Mouse (Mus musculus) limb, embryonic 15.5 days (tissue): ENCODE measurements at regions not wholly inside any gene's neighbourhood (a gene's known extent, or its start where the extent isn't known, plus 50 kb on each side); places are given as distances from the start of the nearest gene placed in this dataset.

Experiments used
- ATAC-seq: fragments of 200-750 bp; cut with Nextera tagmentation; 2 replicates; pipeline ENCODE4 v1.8.0; 2017; ENCODE audit warnings: low read depth, moderate TSS enrichment; ENCODE audit not compliant: insufficient number of reproducible peaks, low FRiP score, low TSS enrichment
- H3K27ac ChIP-seq: fragments of 300-500 bp; sonication (generic); 2 replicates; pipeline ENCODE4 v1.5.1; 2015; ENCODE audit warnings: moderate library complexity, mild to moderate bottlenecking, inconsistent platforms
- H3K27me3 ChIP-seq: fragments of 300-500 bp; sonication (generic); 2 replicates; pipeline ENCODE4 v1.6.1; 2015; ENCODE audit warnings: inconsistent platforms
- H3K36me3 ChIP-seq: fragments of 300-500 bp; sonication (generic); 2 replicates; pipeline ENCODE4 v1.6.1; 2015; ENCODE audit warnings: inconsistent platforms
- H3K4me1 ChIP-seq: fragments of 300-500 bp; sonication (generic); 2 replicates; pipeline ENCODE4 v1.6.1; 2015; ENCODE audit warnings: inconsistent platforms
- H3K4me2 ChIP-seq: fragments of 300-500 bp; sonication (generic); 2 replicates; pipeline ENCODE4 v1.6.1; 2015; ENCODE audit warnings: mild to moderate bottlenecking, inconsistent platforms
- H3K4me3 ChIP-seq: fragments of 300-500 bp; sonication (generic); 2 replicates; pipeline ENCODE4 v1.5.1; 2015; ENCODE audit warnings: mild to moderate bottlenecking, inconsistent platforms
- H3K9ac ChIP-seq: fragments of 300-500 bp; sonication (generic); 2 replicates; pipeline ENCODE4 v1.6.1; 2015; ENCODE audit warnings: inconsistent platforms
- H3K9me3 ChIP-seq: fragments of 300-500 bp; sonication (generic); 2 replicates; pipeline ENCODE4 v1.6.1; 2016; ENCODE audit warnings: inconsistent platforms
- WGBS: fragments of 180-500 bp; shearing (Covaris S2); methylation state at CpG from one replicate; pipeline ENCODE4 v1.1.7; 2015; 5-methylcytosine and 5-hydroxymethylcytosine counted together

- no peak overlapping the region for H3K4me3 ChIP-seq
- H3K4me2 ChIP-seq = no peak overlapping the region
- H3K36me3 ChIP-seq = no peaks in the 10 kb centered on the region
- no peak overlapping the region for H3K9ac ChIP-seq
- ATAC-seq = no peak
- no peaks in the 10 kb centered on the region for H3K27me3 ChIP-seq
- H3K4me1 ChIP-seq = no peaks in the 10 kb centered on the region
- WGBS = 70% methylated on average over 6 of the region's 6 CpGs
- H3K27ac ChIP-seq = no peak overlapping the region
- no peaks in the 10 kb centered on the region for H3K9me3 ChIP-seq
Measured at GRCm38 (mm10) chr7:71189757-71190156, 161.5 kb downstream of the Gm10295 start.

- H3K27ac ChIP-seq = no peak overlapping the region
- no peaks in the 10 kb centered on the region for H3K9me3 ChIP-seq
- ATAC-seq = no peak
- H3K4me1 ChIP-seq = no peaks in the 10 kb centered on the region
- no peak overlapping the region for H3K4me2 ChIP-seq
- 32% methylated on average over 6 of the region's 6 CpGs for WGBS
- H3K4me3 ChIP-seq = no peak overlapping the region
- H3K27me3 ChIP-seq = no peaks in the 10 kb centered on the region
- H3K9ac ChIP-seq = no peak overlapping the region
- no peaks in the 10 kb centered on the region for H3K36me3 ChIP-seq
Measured at GRCm38 (mm10) chr7:71188119-71188518, 163.2 kb downstream of the Gm10295 start.

GRCm38 (mm10) chr7:71174871-71175270 is 176.4 kb downstream of the Gm10295 start:
- Histone ChIP-seq H3K4me1 (no peaks in the 10 kb centered on the region), H3K9me3 (no peaks in the 10 kb centered on the region), H3K27me3 (no peaks in the 10 kb centered on the region), H3K27ac (no peak overlapping the region), H3K4me3 (no peak overlapping the region), H3K9ac (no peak overlapping the region), H3K4me2 (no peak overlapping the region), H3K36me3 (no peaks in the 10 kb centered on the region)
- WGBS = 80% methylated on average over 4 of the region's 4 CpGs
- no peak for ATAC-seq

- whole genome bisulfite sequencing = 60% methylated on average over 5 of the region's 5 CpGs
- no peak overlapping the region for H3K27ac ChIP-seq
- no peaks in the 10 kb centered on the region for H3K36me3 ChIP-seq
- no peak overlapping the region for H3K9ac ChIP-seq
- no peaks in the 10 kb centered on the region for H3K4me1 ChIP-seq
- H3K9me3 ChIP-seq = no peaks in the 10 kb centered on the region
- H3K4me3 ChIP-seq = no peak overlapping the region
- no peak overlapping the region for H3K4me2 ChIP-seq
- H3K27me3 ChIP-seq = no peaks in the 10 kb centered on the region
- no peak for ATAC-seq
Measured at GRCm38 (mm10) chr7:71139068-71139467, 212.2 kb downstream of the Gm10295 start.

- no peak for ATAC-seq
- no peaks in the 10 kb centered on the region for H3K36me3 ChIP-seq
- H3K4me3 ChIP-seq = no peak overlapping the region
- H3K4me1 ChIP-seq = no peaks in the 10 kb centered on the region
- H3K27me3 ChIP-seq = no peaks in the 10 kb centered on the region
- no peak overlapping the region for H3K4me2 ChIP-seq
- no peak overlapping the region for H3K9ac ChIP-seq
- H3K27ac ChIP-seq = no peak overlapping the region
- WGBS = 98% methylated on average over 1 of the region's 1 CpGs
- no peaks in the 10 kb centered on the region for H3K9me3 ChIP-seq
Measured at GRCm38 (mm10) chr7:71129981-71130380, 221.3 kb downstream of the Gm10295 start.

- Histone ChIP-seq H3K9me3 (no peaks in the 10 kb centered on the region), H3K27ac (no peak overlapping the region), H3K36me3 (no peaks in the 10 kb centered on the region), H3K9ac (no peak overlapping the region), H3K4me2 (no peak overlapping the region), H3K4me3 (no peak overlapping the region), H3K27me3 (no peaks in the 10 kb centered on the region), H3K4me1 (no peaks in the 10 kb centered on the region)
- WGBS = 77% methylated on average over 3 of the region's 3 CpGs
- no peak for ATAC-seq
Measured at GRCm38 (mm10) chr7:71128928-71129327, 222.4 kb downstream of the Gm10295 start.

- Histone ChIP-seq H3K4me3 (no peak overlapping the region), H3K9ac (no peak overlapping the region), H3K36me3 (no peaks in the 10 kb centered on the region), H3K4me1 (no peaks in the 10 kb centered on the region), H3K27ac (no peak overlapping the region), H3K27me3 (no peaks in the 10 kb centered on the region), H3K9me3 (no peaks in the 10 kb centered on the region), H3K4me2 (no peak overlapping the region)
- WGBS = 47% methylated on average over 5 of the region's 5 CpGs
- no peak for ATAC-seq
Measured at GRCm38 (mm10) chr7:71121453-71121852, 229.8 kb downstream of the Gm10295 start.

- ATAC-seq = no peak
- no peak overlapping the region for H3K9ac ChIP-seq
- H3K9me3 ChIP-seq = no peaks in the 10 kb centered on the region
- H3K4me3 ChIP-seq = no peak overlapping the region
- WGBS = 78% methylated on average over 4 of the region's 4 CpGs
- H3K4me2 ChIP-seq = no peak overlapping the region
- no peak overlapping the region for H3K27ac ChIP-seq
- H3K36me3 ChIP-seq = no peaks in the 10 kb centered on the region
- no peaks in the 10 kb centered on the region for H3K4me1 ChIP-seq
- no peaks in the 10 kb centered on the region for H3K27me3 ChIP-seq
Measured at GRCm38 (mm10) chr7:71120975-71121374, 230.3 kb downstream of the Gm10295 start.

GRCm38 (mm10) chr7:71119987-71120386 is 231.3 kb downstream of the Gm10295 start:
- no peak overlapping the region for H3K4me2 ChIP-seq
- no peak overlapping the region for H3K27ac ChIP-seq
- H3K4me3 ChIP-seq = no peak overlapping the region
- no peaks in the 10 kb centered on the region for H3K36me3 ChIP-seq
- no peaks in the 10 kb centered on the region for H3K27me3 ChIP-seq
- H3K4me1 ChIP-seq = no peaks in the 10 kb centered on the region
- no peak for ATAC-seq
- H3K9ac ChIP-seq = no peak overlapping the region
- no peaks in the 10 kb centered on the region for H3K9me3 ChIP-seq
- WGBS = 73% methylated on average over 6 of the region's 6 CpGs

- 58% methylated on average over 6 of the region's 6 CpGs for WGBS
- H3K9ac ChIP-seq = no peak overlapping the region
- H3K27ac ChIP-seq = no peak overlapping the region
- H3K4me2 ChIP-seq = no peak overlapping the region
- no peaks in the 10 kb centered on the region for H3K4me1 ChIP-seq
- no peak overlapping the region for H3K4me3 ChIP-seq
- ATAC-seq = no peak
- no peaks in the 10 kb centered on the region for H3K9me3 ChIP-seq
- H3K36me3 ChIP-seq = no peaks in the 10 kb centered on the region
- H3K27me3 ChIP-seq = no peaks in the 10 kb centered on the region
Measured at GRCm38 (mm10) chr7:71107101-71107500, 244.2 kb downstream of the Gm10295 start.

GRCm38 (mm10) chr7:71100266-71100665 is 251.0 kb downstream of the Gm10295 start:
- no peak overlapping the region for H3K4me2 ChIP-seq
- H3K4me1 ChIP-seq = no peaks in the 10 kb centered on the region
- H3K36me3 ChIP-seq = no peaks in the 10 kb centered on the region
- no peaks in the 10 kb centered on the region for H3K9me3 ChIP-seq
- no peak for ATAC-seq
- no peaks in the 10 kb centered on the region for H3K27me3 ChIP-seq
- H3K9ac ChIP-seq = no peak overlapping the region
- no peak overlapping the region for H3K4me3 ChIP-seq
- 63% methylated on average over 2 of the region's 2 CpGs for WGBS
- no peak overlapping the region for H3K27ac ChIP-seq

- H3K36me3 ChIP-seq = no peaks in the 10 kb centered on the region
- no peaks in the 10 kb centered on the region for H3K4me1 ChIP-seq
- no peak overlapping the region for H3K4me2 ChIP-seq
- H3K27ac ChIP-seq = no peak overlapping the region
- WGBS = 42% methylated on average over 4 of the region's 4 CpGs
- no peak overlapping the region for H3K4me3 ChIP-seq
- no peaks in the 10 kb centered on the region for H3K9me3 ChIP-seq
- ATAC-seq = no peak
- no peaks in the 10 kb centered on the region for H3K27me3 ChIP-seq
- no peak overlapping the region for H3K9ac ChIP-seq
Measured at GRCm38 (mm10) chr7:71098276-71098675, 253.0 kb downstream of the Gm10295 start.

GRCm38 (mm10) chr7:71093301-71093939 is 257.9 kb downstream of the Gm10295 start:
- H3K4me2 ChIP-seq = no peak overlapping the region
- no peaks in the 10 kb centered on the region for H3K9me3 ChIP-seq
- H3K9ac ChIP-seq = no peak overlapping the region
- ATAC-seq = no peak
- no peak overlapping the region for H3K4me3 ChIP-seq
- 68% methylated on average over 6 of the region's 6 CpGs for WGBS
- no peaks in the 10 kb centered on the region for H3K4me1 ChIP-seq
- H3K27ac ChIP-seq = no peak overlapping the region
- no peaks in the 10 kb centered on the region for H3K27me3 ChIP-seq
- H3K36me3 ChIP-seq = no peaks in the 10 kb centered on the region
